Mouse (Mus musculus): Measurements from ENCODE around the gene Capza2.

GRCm38 (mm10) chr6:17667813-17668212, 31.8 kb downstream of the Capza2 start:
- no peak for TF ChIP-seq CTCF (IDR thresholded peaks at IDR 0.05; ENCODE audit: extremely low read depth, insufficient read length, insufficient replicate concordance, low read depth, low read length)
- TF ChIP-seq POLR2A (IDR thresholded peaks at IDR 0.05; ENCODE audit: low read depth, low read length) = no peak
